Mouse (Mus musculus): ENCODE measurements around the gene Klrg1. TPM values are rescaled to one million over a fixed set of nuclear protein-coding genes. Genes with fewer than 3 reads are reported as not detected.

Gene Klrg1
- total RNA-seq, 2 experiments from 2014 or later = not detected

Other genes starting within 250 kb of the Klrg1 start
- gene M6pr, start 25.8 kb upstream of the Klrg1 start, total RNA-seq (2015) = 195 and 214 TPM in 2 replicates
- 441 and 452 TPM in 2 replicates for gene M6pr, start 25.8 kb upstream of the Klrg1 start, total RNA-seq (2017)
- gene Phc1, start 57.7 kb upstream of the Klrg1 start, total RNA-seq (2015) = 7.6 and 9.4 TPM in 2 replicates
- gene Phc1, start 57.7 kb upstream of the Klrg1 start, total RNA-seq (2017) = 4.1 and 9.6 TPM in 2 replicates
- gene Rimklb, start 215.9 kb upstream of the Klrg1 start, total RNA-seq (2015) = not detected in 2 replicates
- not detected in 2 replicates for gene Rimklb, start 215.9 kb upstream of the Klrg1 start, total RNA-seq (2017)
- not detected in 2 replicates for gene Mfap5, start 223.0 kb upstream of the Klrg1 start, total RNA-seq (2015)
- not detected in 2 replicates for gene Mfap5, start 223.0 kb upstream of the Klrg1 start, total RNA-seq (2017)